Mouse (Mus musculus): Measurements from ENCODE around the gene Klc2.

Gene Klc2

GRCm38 (mm10) chr19:5073028-5073427 lies 45.3 kb downstream of the Klc2 start:
- no peak for DNase-seq (ENCODE audit: extremely low read depth, low read depth, low spot score)

DNA sequence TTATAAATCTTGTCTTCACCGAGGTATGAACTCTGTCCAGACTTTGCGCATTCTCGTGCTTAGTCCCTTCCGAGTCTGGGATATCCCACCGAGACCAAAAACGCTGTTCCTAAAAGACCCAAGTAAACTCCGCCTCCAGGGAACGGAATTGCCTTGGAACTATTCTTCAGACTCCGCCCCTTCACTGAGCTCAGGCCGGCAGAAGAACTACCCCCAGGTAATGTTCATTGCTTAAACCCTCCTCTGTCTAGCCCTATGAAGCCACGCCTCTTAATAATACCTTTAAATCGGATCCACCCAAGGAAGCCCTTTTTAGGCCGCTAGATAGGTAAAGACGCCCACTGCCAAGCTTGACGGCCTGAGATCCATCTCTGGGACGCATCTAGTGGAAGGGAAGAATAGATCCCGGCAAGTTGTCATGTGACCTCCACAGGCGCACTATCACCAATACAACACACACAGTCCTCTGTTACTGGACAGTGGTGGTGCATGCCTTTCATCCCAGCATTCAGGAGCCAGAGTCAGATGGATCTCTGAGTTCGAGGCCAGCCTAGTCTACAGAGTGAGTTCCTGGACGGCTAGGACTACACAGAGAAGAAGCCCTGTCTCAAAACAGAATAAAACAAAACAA lies 45.9 kb downstream of the Klc2 start:
- peak; percentile 43 for DNase-seq (ENCODE audit: extremely low read depth, low read depth, low spot score)

DNA sequence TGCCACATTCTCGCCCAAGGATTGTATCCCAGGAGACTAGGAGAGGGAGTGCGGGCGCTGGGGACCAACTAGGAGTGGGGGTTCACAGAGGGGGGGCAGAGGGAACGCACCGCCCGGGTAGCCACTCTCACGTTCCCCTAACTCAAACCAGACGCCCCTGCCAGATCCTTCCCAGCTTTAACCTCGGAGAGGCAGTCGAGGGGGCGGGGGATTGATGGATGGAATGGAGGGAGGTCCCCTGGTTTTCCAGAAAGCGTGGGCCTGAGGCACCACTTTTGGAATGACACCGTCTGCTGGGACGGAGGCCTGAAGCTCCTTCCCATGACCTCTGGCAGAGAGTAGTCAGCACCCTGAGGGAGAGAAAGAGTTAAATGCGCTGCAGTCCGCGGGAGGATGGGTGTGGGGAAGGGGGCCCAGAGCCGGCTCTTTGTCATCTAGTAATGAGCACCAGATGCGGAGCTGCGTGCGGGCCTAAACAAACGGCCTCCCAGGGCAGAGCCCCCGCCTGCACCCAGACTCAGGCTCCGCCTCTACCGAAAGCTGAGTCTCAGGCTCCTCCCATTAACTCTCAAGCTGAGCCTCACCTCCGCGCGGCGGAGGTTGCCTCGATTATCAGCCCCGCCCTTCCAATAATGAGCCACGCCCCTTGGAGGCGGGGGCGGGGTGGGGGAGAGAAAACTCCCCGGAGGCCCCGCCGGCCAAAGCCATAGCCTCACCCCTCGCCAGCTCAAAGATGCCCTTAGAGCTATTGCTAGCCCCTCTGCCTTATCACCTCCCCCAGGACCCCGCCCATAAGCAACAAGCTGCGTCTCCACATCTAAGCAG lies 46.6 kb downstream of the Klc2 start:
- DNase-seq (ENCODE audit: extremely low read depth, low read depth, low spot score) = no peak

- DNase-seq (ENCODE audit: extremely low read depth, low read depth, low spot score) = no peak
Observed at GRCm38 (mm10) chr19:5071077-5071476, 47.3 kb downstream of the Klc2 start.

- no peak for DNase-seq (ENCODE audit: extremely low read depth, low read depth, low spot score)
Observed at GRCm38 (mm10) chr19:5069978-5070377, 48.4 kb downstream of the Klc2 start.

GRCm38 (mm10) chr19:5069486-5069885 lies 48.9 kb downstream of the Klc2 start:
- DNase-seq (ENCODE audit: extremely low read depth, low read depth, low spot score) = no peak

- DNase-seq (ENCODE audit: extremely low read depth, low read depth, low spot score) = no peak
Observed at GRCm38 (mm10) chr19:5068570-5069234, 49.7 kb downstream of the Klc2 start.

GRCm38 (mm10) chr19:5067867-5068569 lies 50.3 kb downstream of the Klc2 start, which contains the start of gene Cd248:
Gene Cd248 (plus strand): TSS chr19:5068078.
- no peak for DNase-seq (ENCODE audit: extremely low read depth, low read depth, low spot score)

DNA sequence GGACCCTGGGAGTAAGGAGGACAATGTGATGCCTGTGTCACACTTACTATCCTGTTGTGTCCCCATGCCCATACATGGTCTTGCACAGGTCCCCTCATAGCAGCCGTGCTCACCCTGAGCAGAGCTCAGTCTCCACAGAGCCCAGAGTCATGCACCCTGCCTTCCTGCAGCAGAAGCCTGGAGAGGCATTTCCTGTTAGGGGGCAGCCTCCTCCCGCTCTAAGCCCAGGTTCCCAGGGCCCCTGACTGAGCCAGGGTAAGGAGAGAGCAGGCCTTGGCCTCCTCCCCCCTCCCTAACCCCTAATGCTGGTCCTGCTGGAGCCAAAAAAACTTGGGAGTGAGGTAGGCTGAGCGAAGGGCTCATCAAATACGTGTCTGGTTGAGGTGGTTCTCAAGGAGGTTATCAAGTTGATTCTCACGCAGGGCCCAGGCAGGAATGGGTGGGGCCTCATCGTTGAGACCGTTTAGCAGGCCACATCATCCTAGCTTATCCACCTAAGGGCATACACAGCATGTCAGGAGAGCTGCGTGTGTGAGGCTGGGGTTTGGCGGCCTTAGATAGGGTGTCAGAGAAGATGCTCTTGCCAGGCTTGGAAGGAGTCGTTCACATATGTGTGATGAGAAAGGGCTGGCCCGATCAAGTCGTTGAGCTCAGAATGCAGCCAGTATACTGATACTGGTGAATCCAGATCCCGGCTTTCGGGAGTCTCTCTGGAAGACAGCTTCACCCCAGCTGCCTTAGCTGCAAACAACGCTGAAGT lies 51.1 kb downstream of the Klc2 start:
- DNase-seq (ENCODE audit: extremely low read depth, low read depth, low spot score) = no peak

GRCm38 (mm10) chr19:5065104-5065503 lies 53.3 kb downstream of the Klc2 start:
- no peak for DNase-seq (ENCODE audit: extremely low read depth, low read depth, low spot score)

DNA sequence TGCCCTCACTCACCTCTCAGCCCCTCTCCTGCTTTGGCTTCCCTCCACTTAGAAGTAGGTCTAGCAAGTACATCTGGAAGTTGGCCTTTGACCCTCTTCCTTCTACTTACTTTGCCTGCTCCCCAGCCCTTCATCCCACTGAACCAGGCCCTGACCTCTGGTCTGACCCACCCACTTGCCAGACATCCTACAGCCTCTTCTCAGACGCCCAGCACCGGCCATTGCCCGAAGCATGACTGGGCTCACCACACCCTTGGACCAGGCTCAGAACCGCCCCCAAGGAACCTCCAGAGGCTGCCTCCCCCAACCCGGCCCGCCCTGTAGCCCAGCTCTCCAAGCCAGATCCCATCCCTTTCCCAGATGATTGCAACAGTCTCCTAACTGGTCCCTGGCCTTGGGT lies 55.9 kb downstream of the Klc2 start:
- DNase-seq (ENCODE audit: extremely low read depth, low read depth, low spot score) = no peak

GRCm38 (mm10) chr19:5062041-5062440 lies 56.3 kb downstream of the Klc2 start:
- DNase-seq (ENCODE audit: extremely low read depth, low read depth, low spot score) = no peak

GRCm38 (mm10) chr19:5060365-5061330 lies 57.7 kb downstream of the Klc2 start:
- DNase-seq (ENCODE audit: extremely low read depth, low read depth, low spot score) = no peak

GRCm38 (mm10) chr19:5058801-5059771 lies 59.3 kb downstream of the Klc2 start:
- no peak for DNase-seq (ENCODE audit: extremely low read depth, low read depth, low spot score)

DNA sequence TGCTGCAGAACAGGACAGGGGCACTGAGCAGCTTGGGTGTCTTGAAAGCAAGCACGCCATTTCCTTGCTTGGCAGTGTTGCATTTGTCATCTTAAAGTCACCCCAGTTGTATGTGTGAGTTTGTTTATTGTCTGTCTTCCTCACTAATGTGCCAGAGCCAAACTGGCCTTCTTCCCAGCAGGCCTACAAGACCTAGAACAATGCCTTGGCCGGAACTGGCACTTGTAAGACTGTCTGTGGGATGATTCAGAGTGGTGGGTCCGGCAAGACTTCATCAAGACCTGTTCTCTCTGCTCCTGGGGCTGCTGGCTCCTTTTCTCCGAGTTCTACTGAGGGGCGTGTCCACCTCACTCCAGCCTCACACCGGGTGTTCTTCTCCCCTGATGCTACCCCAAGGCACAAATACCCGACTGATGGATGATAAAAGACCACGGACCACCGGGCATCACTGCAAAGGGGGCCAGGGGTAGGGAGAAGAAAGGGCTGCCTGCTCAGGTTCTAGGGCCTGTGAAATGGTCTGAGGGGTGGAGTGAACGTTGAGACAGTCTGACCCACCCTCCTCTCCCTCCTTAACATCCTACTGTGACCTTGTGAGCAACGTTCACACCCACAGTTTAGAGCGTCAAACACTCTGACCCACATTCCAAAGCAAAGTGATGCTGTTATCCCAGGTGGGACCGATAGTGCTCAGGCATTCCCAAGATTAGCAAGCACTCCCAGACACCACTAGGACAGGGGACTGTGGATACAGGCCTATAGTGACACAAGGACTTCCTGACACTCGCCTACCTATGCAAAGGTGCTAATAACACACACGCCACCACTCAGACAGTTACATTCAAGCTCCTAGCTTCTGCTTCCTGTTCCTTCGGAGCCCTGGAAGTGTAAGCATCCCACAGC lies 60.2 kb downstream of the Klc2 start:
- no peak for DNase-seq (ENCODE audit: extremely low read depth, low read depth, low spot score)
